Mouse (Mus musculus): ENCODE data around the gene Gm49342. TPM values are rescaled to one million over a fixed set of nuclear protein-coding genes. Genes with fewer than 3 reads are reported as not detected.
"Not testable (repeated sequence)": the region's sequence is repeated elsewhere in the genome, so short reads cannot be mapped to it uniquely, and the experiment has no call there.

Gene Gm49342
- polyA plus RNA-seq, 2 experiments = 42.1 TPM; not detected in 1

DNA sequence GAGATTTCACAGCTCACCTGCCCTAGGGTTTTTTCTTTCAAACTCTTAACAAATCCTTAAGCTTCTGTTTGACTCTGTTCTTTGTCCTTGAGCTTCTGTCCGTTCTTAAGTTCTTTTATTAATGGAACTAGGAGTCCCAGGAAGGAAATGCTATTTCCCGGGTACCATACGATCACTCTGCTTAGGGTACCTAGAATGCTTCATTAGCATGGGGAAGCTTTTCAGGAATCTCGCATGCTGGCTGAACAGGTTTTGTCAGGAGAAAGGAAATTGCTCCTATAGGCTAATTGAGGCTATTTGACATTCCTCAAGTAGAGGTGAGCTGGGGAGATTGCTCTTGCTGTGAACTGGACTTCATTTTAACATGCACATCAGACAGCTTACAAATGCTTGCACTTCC lies 29.4 kb downstream of the Gm49342 start:
- TF ChIP-seq POLR2A (IDR thresholded peaks at IDR 0.05; ENCODE audit: borderline replicate concordance, extremely low read depth, insufficient read depth, insufficient read length) = no peak
- Histone ChIP-seq H3K4me2 (replicated peaks; ENCODE audit: low read depth, low read length, severe bottlenecking) (no peak overlapping the region), H3K4me3 (replicated peaks; ENCODE audit: low read length) (no peak overlapping the region), H3K4me1 (ENCODE audit: control insufficient read depth, insufficient read depth, low read length) (no peaks in the 10 kb centered on the region), H3K9me3 (ENCODE audit: control insufficient read depth, low read length) (no peaks in the 10 kb centered on the region), H3K36me3 (ENCODE audit: control insufficient read depth, insufficient read depth, low read length) (no peaks in the 10 kb centered on the region), H3K27me3 (ENCODE audit: control insufficient read depth, insufficient read depth, low read length) (no peaks in the 10 kb centered on the region), H3K27ac (replicated peaks; ENCODE audit: low read depth, low read length) (no peak overlapping the region), H3K9ac (ENCODE audit: low read depth, low read length, severe bottlenecking) (no peak overlapping the region)
- 33% methylated on average over 4 of the region's 4 CpGs for WGBS
- ATAC-seq (ENCODE audit: low FRiP score, low read depth) (no peak), DNase-seq (ENCODE audit: low spot score) (no peak)

DNA sequence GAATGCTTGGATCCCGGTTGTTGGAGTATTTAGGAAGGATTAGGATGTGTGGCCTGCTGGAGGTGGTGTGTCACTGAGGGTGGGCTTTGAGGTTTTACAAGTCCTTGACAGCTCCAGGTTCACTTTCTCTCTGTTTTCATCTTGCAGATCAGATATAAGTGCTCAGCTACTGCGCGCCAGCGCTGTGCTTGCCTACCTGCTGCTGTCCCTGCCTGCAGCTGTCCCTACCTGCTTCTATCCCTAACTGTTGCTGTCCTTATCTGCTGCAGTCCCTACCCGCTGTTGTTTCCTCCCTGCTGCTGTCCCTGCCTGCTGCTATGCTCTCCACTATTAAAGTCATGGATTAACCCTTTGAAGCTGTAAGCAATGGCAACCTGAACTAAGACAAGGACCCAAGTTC lies 30.7 kb downstream of the Gm49342 start:
- 63% methylated on average over 5 of the region's 5 CpGs for WGBS
- peaks cover 3% of the 10 kb centered on the region for H3K4me1 ChIP-seq (ENCODE audit: control insufficient read depth, insufficient read depth, low read length)
- H3K4me2 ChIP-seq (replicated peaks; ENCODE audit: low read depth, low read length, severe bottlenecking) = no peak overlapping the region
- no peak for TF ChIP-seq POLR2A (IDR thresholded peaks at IDR 0.05; ENCODE audit: borderline replicate concordance, extremely low read depth, insufficient read depth, insufficient read length)
- H3K27me3 ChIP-seq (ENCODE audit: control insufficient read depth, insufficient read depth, low read length) = no peaks in the 10 kb centered on the region
- no peaks in the 10 kb centered on the region for H3K36me3 ChIP-seq (ENCODE audit: control insufficient read depth, insufficient read depth, low read length)
- no peak for ATAC-seq (ENCODE audit: low FRiP score, low read depth)
- H3K4me3 ChIP-seq (replicated peaks; ENCODE audit: low read length) = no peak overlapping the region
- no peak overlapping the region for H3K27ac ChIP-seq (replicated peaks; ENCODE audit: low read depth, low read length)
- no peaks in the 10 kb centered on the region for H3K9me3 ChIP-seq (ENCODE audit: control insufficient read depth, low read length)
- DNase-seq (ENCODE audit: low spot score) = no peak
- no peak overlapping the region for H3K9ac ChIP-seq (ENCODE audit: low read depth, low read length, severe bottlenecking)

DNA sequence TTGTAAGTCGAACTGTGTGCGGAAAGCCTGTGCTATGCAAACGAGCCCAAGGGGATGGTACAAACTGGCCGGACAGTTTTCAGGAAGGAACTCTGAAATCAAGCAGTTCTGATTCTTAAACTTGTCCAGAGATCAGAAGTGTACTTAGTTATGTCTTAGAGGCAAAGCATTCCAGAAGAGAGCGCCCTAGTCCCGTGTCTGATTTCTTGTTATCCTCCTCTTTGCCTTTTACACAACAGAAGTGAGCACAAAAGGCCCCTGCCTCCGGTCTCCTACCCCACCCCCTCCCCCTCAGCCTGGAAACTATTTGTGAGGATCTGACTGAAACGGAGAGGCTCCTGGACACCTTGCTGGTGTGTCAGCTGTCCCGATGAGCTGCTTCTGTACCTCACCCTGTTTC lies 32.4 kb downstream of the Gm49342 start:
- no peak overlapping the region for H3K27ac ChIP-seq (replicated peaks; ENCODE audit: low read depth, low read length)
- WGBS = 23% methylated on average over 9 of the region's 9 CpGs
- DNase-seq (ENCODE audit: low spot score) (peak; percentile 37), ATAC-seq (ENCODE audit: low FRiP score, low read depth) (peak; percentile 26; the same call in 1 of the 2 replicates)
- H3K36me3 ChIP-seq (ENCODE audit: control insufficient read depth, insufficient read depth, low read length) = no peaks in the 10 kb centered on the region
- no peak overlapping the region; the same call in 1 of the 2 replicates for H3K4me2 ChIP-seq (replicated peaks; ENCODE audit: low read depth, low read length, severe bottlenecking)
- no peaks in the 10 kb centered on the region for H3K27me3 ChIP-seq (ENCODE audit: control insufficient read depth, insufficient read depth, low read length)
- H3K4me1 ChIP-seq (ENCODE audit: control insufficient read depth, insufficient read depth, low read length) = peaks cover 3% of the 10 kb centered on the region
- TF ChIP-seq POLR2A (IDR thresholded peaks at IDR 0.05; ENCODE audit: borderline replicate concordance, extremely low read depth, insufficient read depth, insufficient read length) = no peak
- no peak overlapping the region for H3K9ac ChIP-seq (ENCODE audit: low read depth, low read length, severe bottlenecking)
- no peaks in the 10 kb centered on the region for H3K9me3 ChIP-seq (ENCODE audit: control insufficient read depth, low read length)
- no peak overlapping the region for H3K4me3 ChIP-seq (replicated peaks; ENCODE audit: low read length)

DNA sequence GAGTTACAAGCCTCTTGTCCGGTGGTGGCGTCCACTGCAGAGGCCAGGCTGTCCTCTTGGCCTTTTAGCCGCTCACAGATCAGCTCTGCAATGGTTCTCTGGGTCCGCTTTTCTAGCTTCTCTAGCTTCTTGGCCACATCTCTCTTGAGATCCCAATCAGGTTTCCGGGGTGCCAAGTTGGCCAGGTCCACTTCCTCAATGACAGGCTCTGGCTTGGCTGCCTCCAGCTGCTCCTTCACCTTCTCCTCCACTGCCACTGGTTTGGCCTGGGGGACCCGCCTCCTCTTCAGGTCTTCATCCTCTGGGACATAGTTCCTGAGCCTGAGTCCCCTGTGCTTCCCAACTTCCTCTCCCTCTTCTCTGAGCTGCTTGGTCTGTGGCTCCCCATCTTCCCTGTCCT lies 34.1 kb downstream of the Gm49342 start:
- not testable (repeated sequence) for H3K9ac ChIP-seq (ENCODE audit: low read depth, low read length, severe bottlenecking); H3K27me3 ChIP-seq (ENCODE audit: control insufficient read depth, insufficient read depth, low read length); H3K27ac ChIP-seq (replicated peaks; ENCODE audit: low read depth, low read length); DNase-seq (ENCODE audit: low spot score); H3K36me3 ChIP-seq (ENCODE audit: control insufficient read depth, insufficient read depth, low read length); H3K4me1 ChIP-seq (ENCODE audit: control insufficient read depth, insufficient read depth, low read length); H3K9me3 ChIP-seq (ENCODE audit: control insufficient read depth, low read length); H3K4me3 ChIP-seq (replicated peaks; ENCODE audit: low read length); H3K4me2 ChIP-seq (replicated peaks; ENCODE audit: low read depth, low read length, severe bottlenecking); ATAC-seq (ENCODE audit: low FRiP score, low read depth)
- 93% methylated on average over 6 of the region's 6 CpGs for WGBS

DNA sequence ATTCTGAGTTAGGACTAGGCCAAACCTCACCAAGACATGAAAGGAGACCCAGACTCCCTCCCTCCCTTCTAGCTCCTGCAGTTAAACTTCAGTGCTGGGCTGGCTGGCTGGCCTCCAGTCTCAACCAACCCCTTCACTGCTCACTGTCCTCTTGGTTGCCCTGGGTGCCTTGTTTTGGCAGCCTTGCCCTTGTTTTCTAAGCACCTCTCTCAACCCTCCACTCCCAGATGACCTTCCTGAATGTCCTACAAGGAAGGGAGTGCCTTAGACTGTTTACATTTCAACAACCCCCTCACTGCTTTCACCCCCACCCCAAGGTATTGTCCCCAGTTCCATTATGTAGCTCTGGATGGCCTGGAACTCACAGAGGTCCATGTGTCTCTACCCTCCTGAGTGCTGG lies 35.3 kb downstream of the Gm49342 start:
- H3K9ac ChIP-seq (ENCODE audit: low read depth, low read length, severe bottlenecking) = no peak overlapping the region
- H3K4me3 ChIP-seq (replicated peaks; ENCODE audit: low read length) = no peak overlapping the region
- no peak overlapping the region for H3K4me2 ChIP-seq (replicated peaks; ENCODE audit: low read depth, low read length, severe bottlenecking)
- H3K4me1 ChIP-seq (ENCODE audit: control insufficient read depth, insufficient read depth, low read length) = peaks cover 3% of the 10 kb centered on the region
- H3K36me3 ChIP-seq (ENCODE audit: control insufficient read depth, insufficient read depth, low read length) = no peaks in the 10 kb centered on the region
- H3K27ac ChIP-seq (replicated peaks; ENCODE audit: low read depth, low read length) = no peak overlapping the region
- H3K9me3 ChIP-seq (ENCODE audit: control insufficient read depth, low read length) = no peaks in the 10 kb centered on the region
- no peak for TF ChIP-seq POLR2A (IDR thresholded peaks at IDR 0.05; ENCODE audit: borderline replicate concordance, extremely low read depth, insufficient read depth, insufficient read length)
- no peaks in the 10 kb centered on the region for H3K27me3 ChIP-seq (ENCODE audit: control insufficient read depth, insufficient read depth, low read length)
- DNase-seq (ENCODE audit: low spot score) (no peak), ATAC-seq (ENCODE audit: low FRiP score, low read depth) (no peak)

DNA sequence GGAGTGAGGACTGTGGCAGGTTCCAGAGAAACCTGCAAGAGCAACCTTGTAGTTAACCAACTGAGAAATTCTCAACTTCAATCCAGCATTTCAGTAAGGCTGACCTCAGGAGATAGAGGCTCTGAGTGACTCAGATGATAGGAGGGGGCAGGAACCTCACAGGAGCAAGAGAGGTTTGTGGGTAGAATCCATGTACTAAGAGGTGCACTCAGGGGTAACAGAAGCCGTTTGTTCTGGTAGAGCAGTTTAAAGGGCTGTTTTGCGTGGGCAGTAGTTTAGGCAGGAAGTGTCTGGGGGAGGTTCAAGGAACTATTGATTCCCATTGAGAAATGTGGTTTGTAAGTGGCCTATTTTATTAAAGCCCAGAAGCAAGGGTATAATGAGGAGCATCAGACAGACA lies 36.9 kb downstream of the Gm49342 start:
- no peaks in the 10 kb centered on the region for H3K9me3 ChIP-seq (ENCODE audit: control insufficient read depth, low read length)
- no peak overlapping the region for H3K27ac ChIP-seq (replicated peaks; ENCODE audit: low read depth, low read length)
- no peaks in the 10 kb centered on the region for H3K27me3 ChIP-seq (ENCODE audit: control insufficient read depth, insufficient read depth, low read length)
- no peak overlapping the region for H3K9ac ChIP-seq (ENCODE audit: low read depth, low read length, severe bottlenecking)
- no peak for TF ChIP-seq POLR2A (IDR thresholded peaks at IDR 0.05; ENCODE audit: borderline replicate concordance, extremely low read depth, insufficient read depth, insufficient read length)
- peaks cover 3% of the 10 kb centered on the region for H3K4me1 ChIP-seq (ENCODE audit: control insufficient read depth, insufficient read depth, low read length)
- no peak overlapping the region for H3K4me3 ChIP-seq (replicated peaks; ENCODE audit: low read length)
- 24% methylated on average over 2 of the region's 2 CpGs for WGBS
- H3K4me2 ChIP-seq (replicated peaks; ENCODE audit: low read depth, low read length, severe bottlenecking) = no peak overlapping the region
- H3K36me3 ChIP-seq (ENCODE audit: control insufficient read depth, insufficient read depth, low read length) = no peaks in the 10 kb centered on the region
- ATAC-seq (ENCODE audit: low FRiP score, low read depth) (no peak), DNase-seq (ENCODE audit: low spot score) (no peak)

All from limb, embryonic 14.5 days (tissue).